Mouse (Mus musculus): ENCODE measurements at regions not wholly inside any gene's neighbourhood (a gene's known extent, or its start where the extent isn't known, plus 50 kb on each side); places are given as distances from the start of the nearest gene placed in this dataset.

DNA sequence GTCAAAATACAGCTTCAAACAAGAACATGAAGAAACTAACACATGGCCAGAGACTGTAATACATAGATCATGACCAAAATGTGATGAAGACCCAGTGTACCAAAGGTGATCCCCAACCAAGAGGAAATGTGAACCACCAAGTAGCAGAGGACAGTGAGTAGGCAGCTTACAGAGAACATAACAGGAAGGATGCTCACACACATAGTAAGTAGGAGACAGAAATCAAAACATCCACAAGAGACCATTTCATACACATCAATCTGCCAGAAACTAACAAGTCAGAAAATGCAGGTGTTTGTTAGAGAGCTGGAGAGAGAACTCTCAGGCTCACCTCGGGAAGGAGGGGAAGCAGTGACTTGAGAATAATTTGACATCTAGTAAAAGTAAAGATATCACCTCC, 78.9 kb upstream of the Ngly1 start:
- no peak overlapping the region for H3K4me3 ChIP-seq (ENCODE audit: low read depth, low read length)
- H3K27me3 ChIP-seq (ENCODE audit: insufficient read depth, low read length), result no peaks in the 10 kb centered on the region
- H3K36me3 ChIP-seq (replicated peaks; ENCODE audit: insufficient read depth, low read length), result no peaks in the 10 kb centered on the region
- H3K9me3 ChIP-seq (ENCODE audit: low read length), result no peaks in the 10 kb centered on the region
- H3K27ac ChIP-seq (ENCODE audit: low read depth), result no peak overlapping the region
- DNase-seq, result no peak
- 40% methylated on average over 1 of the region's 1 CpGs for WGBS (ENCODE audit: insufficient replicate concordance)
- H3K9ac ChIP-seq (replicated peaks), result no peak overlapping the region
- no peaks in the 10 kb centered on the region for H3K4me1 ChIP-seq (ENCODE audit: insufficient read depth)
- ATAC-seq, result no peak
- TF ChIP-seq CTCF (IDR thresholded peaks at IDR 0.05; ENCODE audit: low read depth) (no peak), EP300 (IDR thresholded peaks at IDR 0.05; ENCODE audit: low read depth) (no peak)
- H3K4me2 ChIP-seq (ENCODE audit: low read depth, low read length), result no peak overlapping the region

DNA sequence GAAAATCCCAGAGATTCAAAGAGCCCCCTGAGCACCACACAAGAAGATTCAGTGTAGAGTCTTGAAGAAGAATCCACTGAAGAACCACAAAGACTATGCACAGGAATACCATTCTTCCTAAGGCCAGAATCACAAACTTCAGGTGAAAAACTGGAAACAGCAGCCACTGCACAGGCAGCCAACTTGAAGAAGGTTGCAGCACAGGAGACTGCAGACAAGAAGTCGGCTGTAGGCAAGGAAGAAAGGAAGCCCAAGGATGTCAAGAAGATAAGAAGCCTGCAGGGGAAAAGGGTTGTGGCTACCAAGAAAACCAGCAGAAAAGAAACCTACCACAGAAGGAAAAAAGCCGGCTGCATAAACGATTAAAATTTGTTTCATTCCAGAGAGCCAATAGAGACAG, 76.8 kb upstream of the Ngly1 start:
- DNase-seq (no peak), ATAC-seq (no peak)
- H3K9me3 ChIP-seq (ENCODE audit: low read length), result no peaks in the 10 kb centered on the region
- TF ChIP-seq CTCF (IDR thresholded peaks at IDR 0.05; ENCODE audit: low read depth), result no peak
- TF ChIP-seq EP300 (IDR thresholded peaks at IDR 0.05; ENCODE audit: low read depth), result no peak
- no peak overlapping the region for H3K9ac ChIP-seq (replicated peaks)
- H3K27me3 ChIP-seq (ENCODE audit: insufficient read depth, low read length), result no peaks in the 10 kb centered on the region
- no peaks in the 10 kb centered on the region for H3K4me1 ChIP-seq (ENCODE audit: insufficient read depth)
- H3K36me3 ChIP-seq (replicated peaks; ENCODE audit: insufficient read depth, low read length), result no peaks in the 10 kb centered on the region
- H3K4me2 ChIP-seq (ENCODE audit: low read depth, low read length), result no peak overlapping the region
- WGBS (ENCODE audit: insufficient replicate concordance), result 59% methylated on average over 3 of the region's 3 CpGs
- no peak overlapping the region for H3K27ac ChIP-seq (ENCODE audit: low read depth)
- H3K4me3 ChIP-seq (ENCODE audit: low read depth, low read length), result no peak overlapping the region

DNA sequence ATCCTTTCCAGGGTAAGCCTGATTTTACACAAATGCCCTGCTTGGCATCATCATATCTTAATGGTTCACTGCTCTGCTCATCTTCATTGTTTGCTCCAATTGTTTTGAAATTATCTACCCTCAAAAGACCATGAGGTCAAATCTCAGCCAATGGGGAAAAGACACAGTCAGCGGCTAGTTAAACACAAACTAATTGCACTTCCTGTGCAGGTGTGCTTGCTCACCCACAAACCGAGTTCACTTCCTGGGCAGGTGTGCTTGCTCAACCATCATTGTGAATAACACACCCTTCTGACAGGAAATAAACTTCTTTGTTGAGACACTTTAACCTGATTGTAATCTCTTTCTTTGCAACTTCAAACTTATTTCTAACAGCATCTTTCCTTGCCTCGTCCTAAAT, 75.8 kb upstream of the Ngly1 start:
- Histone ChIP-seq H3K27me3 (ENCODE audit: insufficient read depth, low read length) (no peaks in the 10 kb centered on the region), H3K27ac (ENCODE audit: low read depth) (peak overlapping the region; percentile 71), H3K4me3 (ENCODE audit: low read depth, low read length) (no peak overlapping the region), H3K36me3 (replicated peaks; ENCODE audit: insufficient read depth, low read length) (no peaks in the 10 kb centered on the region), H3K9me3 (ENCODE audit: low read length) (no peaks in the 10 kb centered on the region), H3K9ac (replicated peaks) (no peak overlapping the region), H3K4me1 (ENCODE audit: insufficient read depth) (no peaks in the 10 kb centered on the region), H3K4me2 (ENCODE audit: low read depth, low read length) (no peak overlapping the region)
- 39% methylated on average over 3 of the region's 3 CpGs for WGBS (ENCODE audit: insufficient replicate concordance)
- peak; percentile 69; the same call in 1 of the 2 replicates for TF ChIP-seq EP300 (IDR thresholded peaks at IDR 0.05; ENCODE audit: low read depth)
- no peak for TF ChIP-seq CTCF (IDR thresholded peaks at IDR 0.05; ENCODE audit: low read depth)
- DNase-seq (peak; percentile 22), ATAC-seq (peak; percentile 79)

DNA sequence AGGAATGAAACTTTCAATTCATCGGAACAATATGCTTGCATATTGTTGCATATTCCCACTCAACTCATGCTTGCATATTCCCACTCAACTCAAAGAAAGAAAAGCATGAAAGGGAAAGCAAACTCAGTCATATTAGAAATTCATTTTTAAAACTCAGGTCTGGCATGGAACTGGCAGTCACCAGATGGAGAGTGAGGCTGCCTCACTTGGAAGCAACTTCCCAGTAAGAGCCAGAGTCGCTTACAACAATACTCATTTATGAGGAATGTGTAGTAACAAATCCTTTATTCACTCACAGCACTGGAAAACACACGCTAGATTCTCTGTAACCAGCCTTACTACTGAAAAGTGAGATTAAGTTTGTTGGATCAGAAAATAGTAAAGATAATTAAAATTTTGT, 70.9 kb upstream of the Ngly1 start:
- no peak overlapping the region for H3K9ac ChIP-seq (replicated peaks)
- H3K27me3 ChIP-seq (ENCODE audit: insufficient read depth, low read length), result no peaks in the 10 kb centered on the region
- DNase-seq, result no peak
- ATAC-seq, result no peak
- H3K27ac ChIP-seq (ENCODE audit: low read depth), result no peak overlapping the region
- H3K4me3 ChIP-seq (ENCODE audit: low read depth, low read length), result no peak overlapping the region
- TF ChIP-seq EP300 (IDR thresholded peaks at IDR 0.05; ENCODE audit: low read depth) (no peak), CTCF (IDR thresholded peaks at IDR 0.05; ENCODE audit: low read depth) (no peak)
- no peaks in the 10 kb centered on the region for H3K9me3 ChIP-seq (ENCODE audit: low read length)
- no peaks in the 10 kb centered on the region for H3K4me1 ChIP-seq (ENCODE audit: insufficient read depth)
- WGBS (ENCODE audit: insufficient replicate concordance), result 77% methylated on average over 3 of the region's 3 CpGs
- H3K36me3 ChIP-seq (replicated peaks; ENCODE audit: insufficient read depth, low read length), result no peaks in the 10 kb centered on the region
- H3K4me2 ChIP-seq (ENCODE audit: low read depth, low read length), result no peak overlapping the region

DNA sequence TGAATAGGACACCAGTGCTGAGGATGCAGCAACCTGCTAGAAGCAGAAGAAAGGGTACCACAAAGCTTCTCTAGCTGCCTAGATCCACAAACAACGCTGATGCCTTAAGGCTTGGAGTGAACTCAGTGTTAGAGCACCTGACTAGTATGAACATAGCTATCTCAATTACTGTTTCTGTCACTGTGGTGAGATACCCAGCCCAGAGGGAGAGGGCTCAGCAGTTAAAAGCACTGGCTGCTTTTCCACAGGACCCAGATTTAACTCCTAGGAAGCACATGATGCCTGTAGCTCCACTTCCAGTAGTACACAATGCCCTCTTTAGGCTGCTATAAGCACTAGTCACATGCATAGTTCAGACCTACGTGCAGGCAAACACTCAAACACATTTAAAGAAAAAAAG, 67.3 kb upstream of the Ngly1 start:
- Histone ChIP-seq H3K27me3 (ENCODE audit: insufficient read depth, low read length) (no peaks in the 10 kb centered on the region), H3K36me3 (replicated peaks; ENCODE audit: insufficient read depth, low read length) (no peaks in the 10 kb centered on the region), H3K9me3 (ENCODE audit: low read length) (no peaks in the 10 kb centered on the region), H3K4me2 (ENCODE audit: low read depth, low read length) (no peak overlapping the region), H3K4me3 (ENCODE audit: low read depth, low read length) (no peak overlapping the region), H3K4me1 (ENCODE audit: insufficient read depth) (no peaks in the 10 kb centered on the region), H3K9ac (replicated peaks) (no peak overlapping the region), H3K27ac (ENCODE audit: low read depth) (no peak overlapping the region)
- no peak for TF ChIP-seq EP300 (IDR thresholded peaks at IDR 0.05; ENCODE audit: low read depth)
- no peak for TF ChIP-seq CTCF (IDR thresholded peaks at IDR 0.05; ENCODE audit: low read depth)
- ATAC-seq, result no peak
- no peak for DNase-seq
- 66% methylated on average over 2 of the region's 2 CpGs for WGBS (ENCODE audit: insufficient replicate concordance)

DNA sequence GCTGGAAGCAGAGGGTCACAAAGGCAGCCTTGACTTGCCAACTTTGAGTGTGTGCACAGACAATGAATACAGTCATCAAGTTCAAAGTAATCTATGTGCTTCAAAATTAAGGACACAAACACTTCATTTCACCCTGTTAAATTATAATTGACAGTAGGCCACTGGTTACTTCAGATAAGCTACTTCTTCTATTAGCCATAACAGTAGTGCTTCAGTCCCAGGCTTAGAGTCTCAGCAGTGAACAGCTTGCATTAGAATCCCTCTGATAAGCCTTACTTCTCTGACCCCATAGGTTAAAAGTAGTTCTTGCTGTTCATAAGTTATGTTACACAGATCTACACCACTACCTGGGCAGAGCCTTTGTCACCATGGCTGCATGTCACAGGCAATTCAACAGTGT, 63.8 kb upstream of the Ngly1 start:
- no peak overlapping the region for H3K4me2 ChIP-seq (ENCODE audit: low read depth, low read length)
- no peak overlapping the region for H3K27ac ChIP-seq (ENCODE audit: low read depth)
- no peak overlapping the region for H3K9ac ChIP-seq (replicated peaks)
- no peak for TF ChIP-seq EP300 (IDR thresholded peaks at IDR 0.05; ENCODE audit: low read depth)
- TF ChIP-seq CTCF (IDR thresholded peaks at IDR 0.05; ENCODE audit: low read depth), result no peak
- DNase-seq (no peak), ATAC-seq (no peak)
- H3K4me1 ChIP-seq (ENCODE audit: insufficient read depth), result no peaks in the 10 kb centered on the region
- no peaks in the 10 kb centered on the region for H3K9me3 ChIP-seq (ENCODE audit: low read length)
- H3K36me3 ChIP-seq (replicated peaks; ENCODE audit: insufficient read depth, low read length), result no peaks in the 10 kb centered on the region
- no peak overlapping the region for H3K4me3 ChIP-seq (ENCODE audit: low read depth, low read length)
- no peaks in the 10 kb centered on the region for H3K27me3 ChIP-seq (ENCODE audit: insufficient read depth, low read length)
